Mouse (Mus musculus) thymus, adult 2 months (tissue): ENCODE data around the gene Ifna2.

Source experiments
- CTCF ChIP-seq: fragments of 200-500 bp; IDR thresholded peaks from 2 replicates; pipeline ENCODE4 v1.5.1; 2012; ENCODE audit warnings: mild to moderate bottlenecking, control low read depth, low read length, moderate library complexity, borderline replicate concordance; ENCODE audit not compliant: control insufficient read depth, poor library complexity, insufficient read depth; ENCODE audit errors: extremely low read depth
- POLR2A ChIP-seq: fragments of 200-500 bp; IDR thresholded peaks from 2 replicates; pipeline ENCODE4 v1.6.1; 2012; ENCODE audit warnings: mild to moderate bottlenecking, low read length, control low read depth, moderate library complexity; ENCODE audit not compliant: control insufficient read depth, poor library complexity, insufficient read depth; ENCODE audit errors: extremely low read depth

GRCm38 (mm10) chr4:88705924-88706323 lies 22.2 kb upstream of the Ifna2 start:
- TF ChIP-seq POLR2A (no peak), CTCF (no peak)
